Mouse (Mus musculus): ENCODE measurements around the gene Ankrd44.

DNA sequence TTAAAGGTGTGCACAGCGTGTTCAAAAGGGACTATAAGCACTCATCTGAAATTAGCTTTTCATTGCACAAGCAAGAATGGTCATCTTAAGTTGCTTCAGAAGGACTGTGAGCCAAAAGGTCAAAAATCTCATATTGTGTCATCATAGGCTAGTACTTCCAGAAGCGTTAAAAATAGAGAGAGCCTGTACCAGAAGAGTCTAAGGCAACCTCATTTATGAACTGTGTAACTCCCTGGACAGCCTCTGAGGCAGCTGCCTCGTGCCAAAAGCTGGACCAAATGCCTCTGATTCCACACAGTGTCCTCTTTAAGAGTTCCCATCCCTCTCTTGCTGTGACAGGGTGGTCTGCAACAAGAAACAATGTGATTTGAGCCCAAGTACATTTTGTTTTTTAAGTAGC is 176.7 kb downstream of the Ankrd44 start:
- TF ChIP-seq MAFK (IDR thresholded peaks at IDR 0.05; ENCODE audit: insufficient read depth, low read depth, low read length) (no peak), CHD2 (IDR thresholded peaks at IDR 0.05; ENCODE audit: low read depth, low read length) (no peak), ZNF384 (IDR thresholded peaks at IDR 0.05; ENCODE audit: low read depth, low read length) (no peak), HCFC1 (IDR thresholded peaks at IDR 0.05; ENCODE audit: borderline replicate concordance, insufficient read depth, low read length) (no peak)

Measured in ES-E14 (cell line).